Mouse (Mus musculus) spleen, postnatal 4 days (tissue): Measurements from ENCODE around the gene Gm49378.

ENCODE experiments used
- DNase-seq, 2 experiments: peaks; one replicate each; pipeline ENCODE4 v3.0.0; 2022; ENCODE audit warnings: low spot score in 2 of 2

Gene Gm49378

GRCm38 (mm10) chr14:55590748-55591330 lies 46.9 kb downstream of the Gm49378 start, which contains the start of gene Psme2:
Gene Psme2 (minus strand): TSS chr14:55591113.
- peak; percentile 83 to 87 for DNase-seq

- DNase-seq = no peak
Measured at GRCm38 (mm10) chr14:55589771-55590448, 47.8 kb downstream of the Gm49378 start.

GRCm38 (mm10) chr14:55589271-55589670 lies 48.4 kb downstream of the Gm49378 start:
- no peak for DNase-seq

GRCm38 (mm10) chr14:55586149-55586548 lies 51.5 kb downstream of the Gm49378 start:
- DNase-seq = no peak

GRCm38 (mm10) chr14:55585566-55585960 lies 52.1 kb downstream of the Gm49378 start:
- DNase-seq = no peak

GRCm38 (mm10) chr14:55584702-55585565 lies 52.8 kb downstream of the Gm49378 start, which contains the start of gene Emc9:
Gene Emc9 (minus strand): TSS chr14:55585302.
- peak; percentile 83 to 87 for DNase-seq

GRCm38 (mm10) chr14:55584303-55584701 lies 53.4 kb downstream of the Gm49378 start:
- no peak for DNase-seq

- no peak for DNase-seq
Measured at GRCm38 (mm10) chr14:55581981-55582681, 55.6 kb downstream of the Gm49378 start.

- no peak for DNase-seq
Measured at GRCm38 (mm10) chr14:55580731-55581130, 57.0 kb downstream of the Gm49378 start.

- DNase-seq = no peak
Measured at GRCm38 (mm10) chr14:55579511-55580496, 57.9 kb downstream of the Gm49378 start.
